Mouse (Mus musculus) common myeloid progenitor, adult 5-6 weeks (primary cell): Measurements from ENCODE around the gene Enc1. TPM values are rescaled to one million over a fixed set of nuclear protein-coding genes. Genes with fewer than 3 reads are reported as not detected.

Source experiments
- ATAC-seq: replicated peaks from 2 replicates; pipeline ENCODE4 v1.8.0; 2016; ENCODE audit warnings: low read depth, mild to moderate bottlenecking, moderate TSS enrichment, inconsistent platforms; ENCODE audit not compliant: poor library complexity, severe bottlenecking
- total RNA-seq: library from RNA; stranded (forward); fragments of 200-1000, 187-1606 nt; gene quantifications from 2 replicates; pipeline ENCODE4 v1.2.3, GENCODE M21; 2017

The Enc1 gene
- total RNA-seq, 1 experiment from 2014 or later, result 4.8 TPM

GRCm38 (mm10) chr13:97224341-97224982, 16.4 kb upstream of the Enc1 start:
- ATAC-seq, result no peak

DNA sequence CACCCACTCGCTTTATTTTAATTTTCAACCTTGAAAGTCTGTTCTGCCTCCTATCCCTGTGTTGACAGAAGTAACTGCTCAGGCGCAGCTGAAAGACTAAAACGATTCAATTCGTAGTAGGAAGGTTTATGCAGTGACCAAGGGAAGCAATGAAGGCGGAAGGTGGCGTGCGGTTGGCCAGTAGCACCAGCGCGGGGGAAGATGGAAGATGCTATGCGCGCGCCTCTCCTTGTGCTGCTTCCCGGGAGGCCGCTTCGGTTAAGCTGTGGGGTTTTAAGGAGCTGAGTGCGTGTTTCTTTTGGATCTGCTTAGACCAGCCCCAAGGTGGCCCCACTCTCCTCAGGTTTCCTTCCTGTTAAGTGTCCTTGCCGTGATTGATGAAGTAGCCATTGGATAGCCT, 15.8 kb upstream of the Enc1 start:
- no peak for ATAC-seq

- ATAC-seq, result no peak
Observed at GRCm38 (mm10) chr13:97227795-97228194, 13.1 kb upstream of the Enc1 start.

DNA sequence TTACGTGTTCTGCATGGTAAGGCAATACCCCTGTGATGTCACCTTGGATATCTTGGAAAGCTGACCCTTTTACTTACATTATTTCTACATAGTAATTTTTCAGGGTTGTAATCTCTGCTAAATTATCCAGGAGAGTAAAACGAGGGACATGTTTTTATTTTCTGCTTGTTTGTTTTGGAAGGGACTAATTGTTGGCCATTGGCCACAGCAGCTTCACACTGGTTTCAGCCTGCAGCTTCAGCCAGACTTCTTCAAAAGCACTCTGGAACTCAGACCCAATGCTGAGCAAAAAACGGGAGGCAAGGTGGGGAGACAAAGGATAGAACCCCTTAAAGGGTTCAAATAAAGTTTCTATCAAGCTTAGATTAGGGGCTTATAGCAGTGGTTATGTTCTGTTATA, 10.8 kb upstream of the Enc1 start:
- no peak for ATAC-seq

GRCm38 (mm10) chr13:97233092-97233491, 7.8 kb upstream of the Enc1 start:
- no peak for ATAC-seq

DNA sequence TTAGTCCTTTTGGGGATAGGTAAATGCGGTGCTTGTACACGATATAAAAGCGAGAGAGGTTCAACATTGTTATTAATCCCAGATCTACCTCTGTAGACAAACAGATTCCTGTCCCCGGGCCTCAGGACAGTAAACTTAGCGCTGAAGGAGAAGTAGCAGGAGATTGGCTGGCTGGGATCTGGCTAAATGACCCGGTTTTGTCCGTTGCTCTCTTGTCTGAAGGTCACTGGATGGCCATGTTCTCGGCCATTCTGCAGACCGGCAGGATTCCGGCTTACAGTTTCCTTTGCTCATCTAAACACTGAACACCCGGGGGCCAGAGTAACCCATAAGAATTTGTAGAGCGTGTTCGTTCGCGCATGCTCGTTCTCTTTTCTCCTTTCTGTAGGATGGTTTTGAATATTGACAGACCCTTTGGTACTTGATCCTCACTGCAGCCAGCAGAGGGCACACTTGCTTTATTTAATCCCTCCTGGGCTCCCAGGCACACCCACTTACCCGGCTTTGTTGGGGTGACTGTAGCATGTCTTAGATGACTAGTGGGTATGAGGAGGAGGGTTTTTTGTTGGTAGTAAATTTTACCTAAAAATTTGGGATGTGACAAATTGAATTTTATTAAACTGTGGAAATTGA, 6.0 kb upstream of the Enc1 start:
- ATAC-seq, result peak; percentile 85

DNA sequence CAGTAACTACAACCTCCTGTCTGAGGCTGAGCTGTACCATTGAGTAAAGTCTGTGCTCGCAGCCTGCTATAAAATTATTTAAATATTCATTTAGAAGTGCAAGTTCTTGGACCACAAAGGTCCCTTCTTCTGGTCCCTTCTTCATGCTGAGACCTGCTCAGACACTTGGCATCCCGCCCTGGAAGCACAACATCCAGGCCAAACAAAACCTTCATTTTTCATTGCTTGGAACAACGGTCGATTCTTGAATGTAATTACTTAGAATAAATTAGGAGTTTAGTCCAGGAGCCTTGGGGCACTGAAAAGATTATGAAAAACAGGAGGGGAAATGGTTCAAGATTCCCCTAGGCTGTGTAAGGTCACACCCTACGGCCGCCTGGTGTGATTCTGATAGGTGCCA, 5.0 kb upstream of the Enc1 start:
- no peak for ATAC-seq

DNA sequence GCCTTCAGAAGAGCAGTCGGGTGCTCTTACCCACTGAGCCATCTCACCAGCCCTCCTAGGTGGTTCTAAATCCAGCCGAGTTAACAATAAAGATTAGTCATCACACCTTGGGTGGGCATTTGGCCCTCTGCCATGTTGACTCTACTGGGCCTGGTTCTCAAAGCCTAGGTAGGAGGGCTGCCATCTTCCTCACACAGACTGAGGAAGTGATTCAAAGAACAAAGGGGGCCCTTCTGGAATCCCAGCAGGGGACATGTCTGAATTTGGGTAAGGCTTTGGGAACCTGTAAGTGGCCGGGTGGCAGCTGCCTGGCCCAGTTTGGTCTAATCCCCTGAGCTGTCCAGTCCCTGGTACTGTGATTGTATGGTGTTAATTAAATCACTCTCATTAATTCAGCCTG, 3.2 kb upstream of the Enc1 start:
- no peak for ATAC-seq

GRCm38 (mm10) chr13:97238181-97238981, 2.5 kb upstream of the Enc1 start:
- ATAC-seq, result no peak

GRCm38 (mm10) chr13:97239343-97240180, 1.3 kb upstream of the Enc1 start:
- ATAC-seq, result peak; percentile 30

DNA sequence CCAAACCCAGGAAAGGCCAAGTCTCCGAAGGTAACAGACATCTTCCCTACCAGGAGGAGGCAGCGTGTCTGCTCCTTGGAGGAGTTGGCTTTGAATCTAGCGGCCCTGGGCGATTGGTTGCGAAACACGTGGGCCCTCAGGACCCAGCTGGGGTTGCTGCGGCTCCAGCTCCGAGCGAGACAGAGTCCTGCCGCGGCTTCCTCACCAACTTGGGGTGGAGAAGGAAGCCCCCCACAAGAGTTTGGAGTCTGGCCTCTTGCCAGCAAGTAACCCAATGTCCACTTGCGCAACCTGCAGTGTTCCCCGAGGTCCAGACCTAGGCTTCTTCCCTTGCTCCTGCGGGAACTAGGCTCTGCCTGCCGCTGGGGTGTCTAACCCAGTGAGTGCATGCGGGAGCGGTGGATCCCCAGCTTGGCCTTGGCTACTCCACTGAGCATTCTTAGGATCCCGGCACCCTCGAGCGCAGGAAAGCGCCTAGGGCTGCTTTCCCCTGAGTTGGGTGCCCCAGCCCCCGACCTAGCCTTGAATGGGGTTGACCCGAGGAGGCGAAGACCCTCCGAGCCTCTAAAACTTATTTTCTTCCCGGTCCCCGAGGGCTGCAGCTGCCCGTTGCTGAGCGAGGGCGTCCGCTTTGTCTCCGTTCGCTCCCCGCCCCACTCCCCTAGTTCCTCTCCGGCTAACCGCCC, 483 bp upstream of the Enc1 start:
- peak; percentile 60 for ATAC-seq

GRCm38 (mm10) chr13:97241787-97242280, 929 bp downstream of the Enc1 start:
- ATAC-seq, result no peak

GRCm38 (mm10) chr13:97242716-97243115, 1.8 kb downstream of the Enc1 start:
- ATAC-seq, result no peak

- ATAC-seq, result no peak
Observed at GRCm38 (mm10) chr13:97243962-97244711, 3.2 kb downstream of the Enc1 start.

DNA sequence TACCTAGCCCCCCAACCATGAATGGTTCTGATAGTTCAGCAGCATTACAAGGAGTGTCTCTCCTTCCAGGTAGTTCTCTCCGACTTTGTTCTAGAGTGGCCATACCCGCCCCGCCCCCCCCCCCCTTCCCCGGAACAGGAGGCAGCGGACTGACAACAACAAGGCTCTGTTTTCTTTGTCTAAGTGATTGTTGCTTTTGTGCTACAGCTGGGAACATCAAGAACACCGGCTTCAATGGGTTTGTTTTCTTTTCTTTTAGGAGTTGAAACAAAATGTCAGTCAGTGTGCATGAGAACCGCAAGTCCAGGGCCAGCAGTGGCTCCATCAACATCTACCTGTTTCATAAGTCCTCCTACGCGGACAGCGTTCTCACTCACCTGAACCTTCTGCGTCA, 3.8 kb downstream of the Enc1 start:
- no peak for ATAC-seq

- ATAC-seq, result no peak
Observed at GRCm38 (mm10) chr13:97245157-97245556, 4.3 kb downstream of the Enc1 start.

GRCm38 (mm10) chr13:97246217-97246616, 5.3 kb downstream of the Enc1 start:
- no peak for ATAC-seq

GRCm38 (mm10) chr13:97247754-97248153, 6.8 kb downstream of the Enc1 start:
- ATAC-seq, result no peak

- no peak for ATAC-seq
Observed at GRCm38 (mm10) chr13:97249051-97249461, 8.2 kb downstream of the Enc1 start.
